Mouse (Mus musculus): ENCODE measurements around the gene Sfrp4.
A peak's percentile ranks its signal among the peaks of the same experiment; 100 is the strongest.

Sfrp4 gene

DNA sequence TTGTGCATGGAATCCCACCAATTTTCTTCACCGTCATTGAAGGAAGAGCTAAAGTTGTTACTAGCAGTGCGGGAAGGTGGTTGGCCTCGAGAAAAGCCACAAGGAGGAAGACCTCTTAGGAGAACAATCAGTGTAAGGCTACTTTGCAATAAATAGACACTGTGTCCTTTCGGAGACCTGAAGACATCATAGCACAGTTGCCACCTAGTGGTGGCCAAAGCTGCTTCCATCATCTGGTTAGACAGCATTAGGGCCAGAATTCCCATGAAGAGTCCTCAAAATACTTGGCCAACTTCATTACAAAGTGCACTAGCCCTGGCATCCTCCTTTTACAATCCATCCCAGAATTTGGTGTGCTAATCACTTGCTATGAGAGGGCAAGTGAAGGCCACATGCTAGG is 13.2 kb downstream of the Sfrp4 start:
- peak; percentile 37 to 56 for DNase-seq

GRCm38 (mm10) chr13:19640203-19640851 is 17.4 kb downstream of the Sfrp4 start:
- no peak for DNase-seq

GRCm38 (mm10) chr13:19643519-19643918 is 20.6 kb downstream of the Sfrp4 start:
- no peak for DNase-seq

DNA sequence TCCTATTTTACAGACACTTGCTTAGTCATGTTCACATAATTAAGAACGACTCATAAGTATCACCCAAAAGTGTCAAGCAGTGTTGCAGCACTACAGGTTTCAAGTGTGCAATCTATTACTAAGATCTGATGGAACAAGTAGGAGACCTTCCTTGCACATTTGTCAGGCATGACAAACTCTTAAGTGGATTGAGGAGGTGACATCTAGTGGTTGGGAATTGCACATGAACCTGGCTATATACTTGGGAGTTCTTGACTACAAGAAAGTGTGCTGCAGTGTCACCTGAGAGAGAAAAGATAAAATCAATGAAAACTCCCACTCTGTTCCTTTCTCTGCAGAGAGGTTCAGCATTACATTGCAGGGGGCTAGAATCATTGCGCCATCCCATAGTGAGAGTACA is 21.3 kb downstream of the Sfrp4 start:
- DNase-seq, result no peak

- DNase-seq, result no peak
These were observed 26.9 kb downstream of the Sfrp4 start for GRCm38 (mm10) chr13:19649824-19650223.

DNA sequence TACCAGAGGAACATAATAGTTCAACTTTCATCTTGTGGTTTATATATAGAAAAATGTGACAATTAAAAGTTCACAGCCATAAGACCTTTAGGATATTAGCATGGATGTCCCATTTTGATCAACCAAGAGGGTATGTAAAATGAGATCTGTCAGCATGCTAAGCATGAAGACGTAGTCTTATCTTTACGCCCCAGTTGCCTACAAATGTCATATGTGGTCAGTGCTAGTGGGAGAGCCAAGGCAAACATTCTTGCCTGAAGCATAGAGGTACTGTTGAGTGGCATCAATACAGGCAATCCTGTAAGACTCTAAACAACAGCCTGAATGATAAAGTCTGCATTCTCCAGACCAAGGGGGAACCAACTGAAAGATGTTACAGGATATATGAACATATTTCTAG is 29.5 kb downstream of the Sfrp4 start:
- DNase-seq, result no peak

DNA sequence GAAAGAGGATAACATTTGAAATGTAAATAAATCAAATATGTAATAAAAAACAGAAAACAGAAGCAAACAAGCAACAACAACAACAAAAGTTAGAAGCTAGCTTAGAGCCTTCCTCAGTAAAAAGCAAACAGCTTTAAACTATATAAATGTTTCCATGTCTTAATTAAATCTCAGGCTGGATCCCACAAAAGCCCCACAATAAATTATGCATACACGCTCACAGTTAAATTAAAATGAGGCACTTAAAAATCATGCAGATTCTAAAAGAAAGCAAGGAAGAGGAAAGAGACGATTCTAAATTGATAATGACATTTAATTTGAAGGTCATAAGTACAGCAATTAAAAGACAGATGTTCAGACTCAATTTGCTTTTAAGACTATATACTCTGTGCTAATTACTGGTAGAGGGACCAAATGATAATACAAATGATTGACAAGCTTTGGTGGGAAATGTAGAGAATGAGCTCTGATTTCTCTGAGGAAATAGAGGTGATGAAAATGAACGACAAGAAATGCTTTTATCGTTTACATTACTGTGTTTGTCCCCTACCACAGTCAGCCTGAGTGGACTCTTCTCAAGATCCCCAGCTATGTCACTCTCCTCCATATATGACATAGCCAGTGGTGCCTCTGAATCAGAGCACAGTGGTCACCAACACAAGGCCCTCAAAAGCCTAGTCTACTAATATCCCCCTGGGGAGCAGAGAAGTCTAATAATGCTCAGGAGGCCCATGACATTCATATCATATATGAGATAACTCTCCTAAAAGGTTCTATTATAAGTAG is 45.6 kb downstream of the Sfrp4 start:
- no peak for DNase-seq

DNA sequence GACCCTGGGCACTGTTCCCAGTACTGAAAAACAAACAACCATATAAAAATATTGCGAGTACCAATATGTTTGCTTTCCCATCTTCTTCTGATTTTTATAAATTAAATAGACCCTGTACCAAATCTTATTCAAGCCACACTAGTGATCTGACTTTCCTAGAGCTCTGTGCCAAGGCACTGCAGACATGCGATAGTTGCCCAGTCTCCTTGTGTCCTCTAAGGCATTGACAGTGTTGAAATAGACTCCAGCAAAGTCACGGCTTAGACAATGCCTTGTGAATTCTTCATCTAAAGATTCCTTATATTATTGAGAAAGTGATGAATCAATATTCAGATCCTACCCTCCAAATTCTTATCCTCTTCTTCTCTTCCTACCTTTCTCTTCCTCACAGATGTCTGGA is 51.1 kb downstream of the Sfrp4 start:
- DNase-seq, result no peak

GRCm38 (mm10) chr13:19674601-19675000 is 51.7 kb downstream of the Sfrp4 start:
- no peak for DNase-seq

Measured in kidney, postnatal 4 days (tissue).